Mouse (Mus musculus) T-helper 17 cell (primary cell): ENCODE results near the gene Kcnk5.

Source experiments
- in situ Hi-C, 2 experiments: fragments of 300-600 bp; cut with MboI, MseI; formaldehyde crosslinking; loops; 1 replicate in 1 of 2; 2 replicates in 1 of 2; pipeline ENCODE4 v1.15.1; 2025; ENCODE audit warnings: high pct_unique_total_duplicates in 2 of 2

Kcnk5 gene

GRCm38 (mm10) chr14:20201066-20201683, 19.6 kb upstream of the Kcnk5 start:
- in situ Hi-C loops: no loop called here

GRCm38 (mm10) chr14:20193103-20193715, 11.6 kb upstream of the Kcnk5 start:
- in situ Hi-C loops: no loop called here

- in situ Hi-C loops: no loop called here
Measured at GRCm38 (mm10) chr14:20191136-20191735, 9.6 kb upstream of the Kcnk5 start.

GRCm38 (mm10) chr14:20189751-20190150, 8.1 kb upstream of the Kcnk5 start:
- in situ Hi-C loops: loop anchor here in 1 of 2 experiments (5.0 kb wide), 1 partner anchor 63 kb away; no protein-coding TSS in a partner anchor

- in situ Hi-C loops: loop anchor here in 1 of 2 experiments (5.0 kb wide), 1 partner anchor 67 kb away; no protein-coding TSS in a partner anchor
Measured at GRCm38 (mm10) chr14:20185426-20185825, 3.8 kb upstream of the Kcnk5 start.

- in situ Hi-C loops: no loop called here
Measured at GRCm38 (mm10) chr14:20183701-20184100, 2.1 kb upstream of the Kcnk5 start.

GRCm38 (mm10) chr14:20182596-20182995, 987 bp upstream of the Kcnk5 start:
- in situ Hi-C loops: no loop called here

- in situ Hi-C loops: no loop called here
Measured at GRCm38 (mm10) chr14:20180751-20181162, 852 bp downstream of the Kcnk5 start.

GRCm38 (mm10) chr14:20180304-20180703, 1.3 kb downstream of the Kcnk5 start:
- in situ Hi-C loops: no loop called here

- in situ Hi-C loops: no loop called here
Measured at GRCm38 (mm10) chr14:20179731-20180280, 1.8 kb downstream of the Kcnk5 start.

- in situ Hi-C loops: no loop called here
Measured at GRCm38 (mm10) chr14:20179080-20179479, 2.5 kb downstream of the Kcnk5 start.

GRCm38 (mm10) chr14:20178593-20178992, 3.0 kb downstream of the Kcnk5 start:
- in situ Hi-C loops: no loop called here

- in situ Hi-C loops: no loop called here
Measured at GRCm38 (mm10) chr14:20177494-20178123, 4.0 kb downstream of the Kcnk5 start.

- in situ Hi-C loops: no loop called here
Measured at GRCm38 (mm10) chr14:20175705-20176104, 5.9 kb downstream of the Kcnk5 start.

- in situ Hi-C loops: no loop called here
Measured at GRCm38 (mm10) chr14:20175114-20175513, 6.5 kb downstream of the Kcnk5 start.

- in situ Hi-C loops: no loop called here
Measured at GRCm38 (mm10) chr14:20174696-20175095, 6.9 kb downstream of the Kcnk5 start.

GRCm38 (mm10) chr14:20173873-20174490, 7.6 kb downstream of the Kcnk5 start:
- in situ Hi-C loops: no loop called here

GRCm38 (mm10) chr14:20172924-20173323, 8.7 kb downstream of the Kcnk5 start:
- in situ Hi-C loops: no loop called here

- in situ Hi-C loops: no loop called here
Measured at GRCm38 (mm10) chr14:20172509-20172908, 9.1 kb downstream of the Kcnk5 start.

- in situ Hi-C loops: no loop called here
Measured at GRCm38 (mm10) chr14:20171840-20172239, 9.8 kb downstream of the Kcnk5 start.

GRCm38 (mm10) chr14:20169251-20169650, 12.4 kb downstream of the Kcnk5 start:
- in situ Hi-C loops: loop anchor here in 1 of 2 experiments (10.0 kb wide), 1 partner anchor 906 kb away; no protein-coding TSS in a partner anchor
